Mouse (Mus musculus): ENCODE measurements around the gene Mobp.
A peak's percentile ranks its signal among the peaks of the same experiment; 100 is the strongest.

DNA sequence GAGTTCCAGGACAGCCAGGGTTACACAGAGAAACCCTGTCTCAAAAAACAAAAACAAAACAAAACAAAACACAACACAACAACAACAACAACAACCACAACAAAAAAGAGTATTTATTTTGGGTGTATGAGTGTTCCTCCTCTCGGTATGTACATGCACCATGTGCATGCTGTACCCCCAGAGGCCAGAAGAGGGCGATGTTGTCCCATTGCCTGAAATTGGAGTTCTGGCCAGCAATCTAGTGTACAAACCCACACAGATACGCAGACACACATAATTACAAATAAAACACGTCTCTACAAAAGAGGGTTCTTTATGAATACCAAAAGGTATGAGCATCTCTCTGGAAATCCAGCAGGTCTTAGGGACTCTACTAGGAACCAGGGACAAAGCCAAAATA, 60.6 kb downstream of the Mobp start:
- TF ChIP-seq CTCF (IDR thresholded peaks at IDR 0.05; ENCODE audit: borderline replicate concordance, extremely low read depth, insufficient read depth, insufficient read length) (peak; percentile 76), POLR2A (IDR thresholded peaks at IDR 0.05; ENCODE audit: borderline replicate concordance, extremely low read depth, insufficient read depth, insufficient read length, poor library complexity, severe bottlenecking) (no peak)
